Mouse (Mus musculus) megakaryocyte progenitor cell, adult 5-6 weeks (primary cell): ENCODE measurements at regions not wholly inside any gene's neighbourhood (a gene's known extent, or its start where the extent isn't known, plus 50 kb on each side); places are given as distances from the start of the nearest gene placed in this dataset.
A peak's percentile ranks its signal among the peaks of the same experiment; 100 is the strongest.

Source experiments
- ATAC-seq: replicated peaks from 2 replicates; pipeline ENCODE4 v1.8.0; 2016; ENCODE audit warnings: mild to moderate bottlenecking, moderate TSS enrichment, inconsistent platforms; ENCODE audit not compliant: poor library complexity

DNA sequence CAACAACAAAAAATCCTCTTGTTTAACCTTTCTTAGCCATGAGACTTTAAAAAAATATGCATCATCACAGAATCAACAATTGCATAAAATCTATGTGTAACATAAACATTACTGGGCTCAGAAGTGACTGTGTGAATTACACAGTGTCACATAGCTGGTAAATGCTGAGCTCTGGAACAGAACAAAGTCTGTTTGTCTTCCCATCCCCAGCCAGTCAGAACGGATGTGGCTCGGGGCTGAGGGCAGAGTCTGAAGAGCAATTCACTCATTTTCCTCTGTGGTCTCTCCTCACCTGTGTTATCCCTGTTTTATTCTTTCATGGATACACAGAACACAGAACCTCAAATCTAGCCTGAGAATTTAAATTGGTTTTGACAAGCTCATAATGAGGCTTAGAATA is 261.0 kb upstream of the Sp4 start:
- ATAC-seq: no peak

DNA sequence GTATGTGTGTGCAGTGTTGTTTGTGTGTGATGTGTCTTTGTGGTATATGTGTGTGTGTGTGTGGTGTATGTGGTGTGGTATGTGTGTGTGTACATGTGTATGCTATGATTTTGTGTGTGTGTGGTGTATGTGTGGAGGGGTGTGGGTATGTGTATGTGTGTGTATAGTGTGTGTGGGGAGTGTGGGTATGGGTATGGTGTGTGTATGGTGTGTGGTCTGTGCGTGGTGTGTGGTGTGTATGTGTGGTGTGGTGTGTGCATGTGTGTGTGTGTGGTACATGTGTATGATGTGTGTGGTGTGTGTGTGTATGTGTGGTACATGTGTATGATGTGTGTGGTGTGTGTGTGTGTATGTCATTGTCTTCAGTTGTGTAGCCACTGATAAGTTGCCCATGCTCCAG is 247.8 kb upstream of the Sp4 start:
- ATAC-seq: no peak

DNA sequence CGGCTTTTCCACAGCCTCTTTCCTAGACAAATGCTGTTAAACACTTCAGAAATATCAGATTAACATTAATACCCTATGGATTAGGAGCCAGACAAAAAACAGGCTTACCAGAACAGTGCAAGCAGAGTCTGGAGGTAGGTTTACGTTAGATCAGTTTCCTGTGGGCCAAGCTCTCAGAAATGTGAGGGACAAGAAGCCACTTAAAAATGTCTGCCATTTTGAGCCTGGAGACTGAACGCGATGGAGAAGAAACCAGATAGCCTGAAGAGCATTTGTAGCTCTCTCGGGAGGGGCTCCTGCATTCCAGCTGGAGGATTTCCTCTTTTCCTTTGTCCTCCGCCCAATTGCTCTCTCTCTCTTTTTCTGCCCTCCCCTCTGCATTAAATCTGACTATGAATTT is 239.1 kb upstream of the Sp4 start:
- ATAC-seq: no peak

DNA sequence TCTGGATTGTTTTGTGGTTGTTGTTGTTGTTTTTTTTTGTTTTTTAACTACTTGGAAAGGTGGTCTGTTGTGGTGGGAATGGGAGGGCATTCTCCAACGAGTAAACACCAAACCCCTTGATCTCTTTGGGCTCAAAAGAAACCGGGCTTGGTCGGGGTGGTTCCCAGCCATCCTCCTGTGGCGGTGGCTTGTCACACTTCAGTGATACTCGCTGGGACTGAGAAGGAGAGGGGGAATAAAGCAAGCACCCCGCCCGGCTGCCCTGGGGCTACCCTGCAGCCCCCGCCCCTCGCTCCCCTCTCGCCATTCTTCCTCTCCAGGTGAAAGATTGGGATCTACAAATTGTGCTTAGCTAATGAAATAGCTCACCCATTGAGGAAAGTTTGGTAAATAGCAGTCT is 229.3 kb upstream of the Sp4 start:
- ATAC-seq: no peak

- ATAC-seq: no peak
Measured at GRCm38 (mm10) chr12:118529428-118530361, 228.5 kb upstream of the Sp4 start.

DNA sequence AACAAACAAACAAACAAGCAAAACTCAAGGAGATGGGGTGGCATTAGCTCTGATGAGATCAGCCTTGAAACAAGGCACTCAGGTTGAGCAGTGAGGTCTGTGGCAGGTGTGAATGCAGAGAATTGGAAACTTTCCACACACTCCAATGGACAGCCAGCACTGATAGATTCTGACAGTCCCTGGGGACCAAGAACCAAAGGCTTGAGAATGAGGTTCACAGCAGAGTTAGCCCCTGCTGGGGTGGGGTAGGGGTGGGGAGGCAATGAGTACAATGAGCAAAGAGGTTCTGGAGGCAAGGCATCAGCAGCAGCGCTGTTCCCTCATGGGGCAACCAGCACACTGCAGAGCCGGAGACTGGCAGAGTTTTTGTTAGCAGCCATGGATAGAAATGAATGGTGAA is 220.5 kb upstream of the Sp4 start:
- no peak for ATAC-seq

- no peak for ATAC-seq
Measured at GRCm38 (mm10) chr12:118521329-118521728, 220.1 kb upstream of the Sp4 start.

DNA sequence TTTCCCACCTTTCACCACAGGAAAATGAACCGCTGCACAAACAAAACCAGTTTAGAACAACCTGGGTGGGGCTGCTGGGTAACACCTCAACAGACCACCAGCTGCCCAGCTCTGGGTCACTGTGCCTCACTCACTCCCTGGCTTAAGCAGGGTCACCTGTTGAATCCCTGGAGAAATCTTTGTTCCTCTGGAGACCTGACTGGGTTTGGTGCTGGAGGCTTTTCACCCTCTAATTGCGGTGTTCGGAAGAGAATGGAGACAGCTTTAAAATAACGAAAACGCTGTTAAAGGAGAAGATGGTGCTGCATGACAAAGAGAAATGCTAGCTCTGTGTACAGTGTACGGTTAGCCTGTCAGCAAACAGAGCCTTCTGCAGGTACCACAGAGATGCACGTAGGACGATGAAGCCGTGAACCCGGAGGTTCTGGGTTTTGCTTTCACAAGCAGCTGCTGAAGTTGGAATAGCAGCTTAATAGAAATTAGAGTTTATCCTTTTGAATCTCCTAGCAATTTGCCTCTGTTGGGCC is 218.6 kb upstream of the Sp4 start:
- no peak for ATAC-seq

DNA sequence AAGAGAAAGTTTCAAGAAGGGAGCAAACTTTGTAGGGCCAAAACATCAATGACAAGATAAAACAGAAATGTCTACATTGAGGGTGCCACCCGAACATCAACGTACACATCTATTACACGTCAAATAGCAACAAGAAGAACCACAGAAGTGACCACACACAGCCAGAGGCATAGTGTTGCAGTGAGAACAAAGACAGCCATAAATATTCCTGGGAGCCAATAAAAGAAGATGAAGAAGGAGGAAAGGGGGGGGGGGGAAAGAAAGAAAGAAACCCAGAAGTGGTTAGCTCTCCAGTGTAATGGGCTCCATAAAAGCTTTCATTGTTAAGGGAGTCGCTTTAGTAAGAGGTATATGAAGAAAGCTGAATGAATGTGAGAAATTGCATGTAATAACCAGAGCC is 209.7 kb upstream of the Sp4 start:
- no peak for ATAC-seq

GRCm38 (mm10) chr12:118508972-118509917 is 208.0 kb upstream of the Sp4 start:
- ATAC-seq: peak; percentile 66

DNA sequence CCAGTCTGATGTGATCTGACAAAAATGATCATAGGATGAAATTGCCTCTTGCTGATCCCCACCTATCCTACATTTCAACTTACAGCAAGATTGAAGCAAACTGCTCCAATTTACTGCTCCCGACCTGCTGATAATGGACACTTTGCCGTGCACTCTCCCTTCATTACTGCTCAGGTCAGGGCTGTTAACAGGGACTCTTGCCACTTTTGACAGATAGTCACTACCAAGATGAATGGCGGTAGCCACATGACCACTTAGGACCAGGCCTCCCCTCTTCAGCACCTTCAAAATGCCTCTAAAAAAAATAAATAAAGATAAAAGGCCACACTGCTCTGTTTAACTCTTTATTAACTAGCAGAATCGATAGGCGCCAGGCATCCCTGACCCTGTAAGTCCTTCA is 199.2 kb upstream of the Sp4 start:
- no peak for ATAC-seq

GRCm38 (mm10) chr12:118488038-118488437 is 186.8 kb upstream of the Sp4 start:
- ATAC-seq: no peak

GRCm38 (mm10) chr12:118486434-118486833 is 185.2 kb upstream of the Sp4 start:
- no peak for ATAC-seq

GRCm38 (mm10) chr12:118481347-118481746 is 180.1 kb upstream of the Sp4 start:
- no peak for ATAC-seq

DNA sequence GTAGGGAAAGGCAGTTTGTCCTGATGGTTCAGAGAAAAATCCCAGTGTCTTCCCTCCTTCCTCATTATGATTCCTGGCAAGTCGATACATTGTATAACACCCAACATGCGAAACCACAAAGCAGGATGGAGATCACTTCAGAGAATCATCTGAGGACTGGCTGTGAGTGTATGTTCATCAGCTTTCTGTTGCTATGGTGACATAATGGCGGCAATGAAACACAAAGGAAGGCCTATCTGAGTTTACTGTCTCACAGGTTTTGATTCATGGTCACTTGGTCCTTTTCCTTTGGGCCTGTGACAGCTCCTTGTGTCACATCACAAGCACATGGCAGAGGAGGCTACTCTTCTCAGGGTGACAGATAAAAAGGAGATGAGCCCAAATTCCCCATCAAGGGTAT is 173.5 kb upstream of the Sp4 start:
- ATAC-seq: no peak

- ATAC-seq: no peak
Measured at GRCm38 (mm10) chr12:118466837-118467236, 165.6 kb upstream of the Sp4 start.

DNA sequence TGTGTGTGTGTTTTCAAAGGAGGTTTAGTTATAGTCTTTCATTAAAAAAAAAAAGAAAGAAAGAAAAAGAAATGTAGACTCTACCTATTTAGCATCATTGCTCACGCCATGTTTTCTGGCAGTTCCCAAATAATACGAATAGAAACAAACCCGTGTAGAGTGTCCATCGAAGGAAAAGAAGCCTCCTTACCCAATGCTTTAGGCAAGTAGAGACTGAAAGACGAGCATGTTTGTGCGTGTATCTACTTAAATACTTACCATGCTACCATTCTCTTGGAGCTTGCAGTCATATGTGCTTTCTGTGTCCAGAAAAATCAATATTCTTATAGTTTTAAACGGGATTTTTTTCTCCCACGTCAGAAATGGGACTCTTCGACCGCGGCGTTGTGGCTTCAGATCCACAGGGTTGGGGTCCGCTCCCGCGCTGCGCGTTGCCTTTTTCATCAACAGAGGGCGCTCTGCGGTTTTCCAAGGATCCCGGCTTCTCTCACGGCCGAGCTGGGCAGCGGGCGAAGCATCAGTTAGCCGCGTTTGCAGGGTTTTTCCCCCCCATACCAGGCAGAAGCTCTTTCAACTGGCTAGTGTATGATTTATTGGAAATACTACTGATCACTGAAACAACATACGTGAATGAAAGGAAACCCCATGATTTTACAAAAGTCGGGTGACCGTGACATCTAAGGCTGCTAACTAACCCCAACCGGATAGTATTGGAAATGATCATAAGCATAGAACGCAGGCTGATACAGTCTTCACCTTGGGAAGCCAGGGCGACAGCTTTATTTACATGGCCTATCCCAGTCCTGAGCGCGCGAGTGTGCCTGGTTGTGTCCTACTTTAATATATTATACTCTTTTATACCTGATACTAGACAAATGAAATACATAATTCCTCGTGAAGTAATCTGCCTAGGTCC is 156.5 kb upstream of the Sp4 start:
- ATAC-seq: peak; percentile 87

- no peak for ATAC-seq
Measured at GRCm38 (mm10) chr12:118455609-118456008, 154.4 kb upstream of the Sp4 start.

GRCm38 (mm10) chr12:118439626-118440025 is 138.4 kb upstream of the Sp4 start:
- ATAC-seq: no peak

- peak; percentile 80 for ATAC-seq
Measured at GRCm38 (mm10) chr12:118438882-118439281, 137.6 kb upstream of the Sp4 start.
